In the genomic region with DNA sequence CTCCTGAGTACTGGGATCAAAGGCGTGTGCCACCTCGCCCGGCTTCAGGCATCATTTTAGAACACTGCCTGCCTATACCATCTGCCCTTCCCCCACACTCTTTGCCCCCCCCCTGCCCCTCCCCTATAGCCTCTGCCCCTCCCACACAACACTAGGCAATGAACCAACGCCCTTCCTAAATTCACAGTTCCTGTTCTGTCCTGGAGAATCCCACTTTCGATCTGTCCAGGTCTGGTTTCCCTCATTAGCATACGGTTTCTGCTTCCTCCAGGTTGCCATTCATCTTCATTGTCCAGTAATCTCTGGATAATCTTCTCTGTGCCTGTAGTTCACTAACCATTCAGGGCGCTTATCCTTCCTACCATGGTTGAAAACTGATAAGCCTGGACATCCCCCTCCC, we compare ENCODE assay signal across 23 mouse cellular contexts. TPM values are rescaled to one million over a fixed set of nuclear protein-coding genes. Genes with fewer than 3 reads are reported as not detected.
"Had no signal": no experiment of that assay in that cellular context is flagged by ENCODE, and none has a peak within 500 bp of the region (broad histone marks: within the 10 kb centered on the region; RNA-seq: fewer than 3 reads in every experiment).

No protein-coding gene starts in this region.

- DNase-seq: gastrocnemius, postnatal 14 days; gastrocnemius, postnatal 36 days; heart, adult 18-20 months; heart, postnatal 10 days; heart, postnatal 4 days; kidney, adult 11 months; kidney, adult 8-10 months; kidney, postnatal 10 days; kidney, postnatal 25 days; kidney, postnatal 4 days; liver had no signal

- H3K27me3 ChIP-seq: hindbrain, embryonic 15.5 days had no signal

- H3K4me1 ChIP-seq: heart, embryonic 12.5 days; hindbrain, embryonic 10.5 days; hindbrain, embryonic 12.5 days; hindbrain, embryonic 15.5 days had no signal

- H3K36me3 ChIP-seq: heart, embryonic 10.5 days; heart, embryonic 12.5 days; hindbrain, embryonic 10.5 days; hindbrain, embryonic 12.5 days; hindbrain, embryonic 15.5 days; limb, embryonic 10.5 days; limb, embryonic 12.5 days had no signal

- ATAC-seq: hindbrain, postnatal 0 days had no signal

- H3K27ac ChIP-seq: heart, embryonic 10.5 days; hindbrain, embryonic 10.5 days; hindbrain, embryonic 12.5 days; hindbrain, embryonic 15.5 days; hindbrain, postnatal 0 days; layer of hippocampus, adult 2 months; left cerebral cortex, adult 2 months; limb, embryonic 10.5 days; limb, embryonic 12.5 days had no signal

- H3K4me3 ChIP-seq: heart, embryonic 10.5 days; heart, embryonic 12.5 days; hindbrain, embryonic 10.5 days; hindbrain, embryonic 12.5 days; hindbrain, embryonic 15.5 days; layer of hippocampus, adult 2 months; left cerebral cortex, adult 2 months; limb, embryonic 10.5 days; limb, embryonic 12.5 days had no signal

RNA-seq across cellular contexts. Expression of a gene that starts 54.6 kb away (rescaled TPM):
- total RNA-seq: gastrocnemius, adult 8-10 months; heart, postnatal 25 days; hindbrain, postnatal 0 days had no signal
